Mouse (Mus musculus) CH12.LX (cell line): ENCODE measurements around the gene Borcs8.

Source experiments
- CTCF ChIP-seq, 2 experiments: IDR thresholded peaks in 1 of 2; conservative IDR thresholded peaks in 1 of 2; 2 replicates each; pipeline ENCODE4 v1.5.1; 2011 to 2012; ENCODE audit warnings: low read depth in 2 of 2, low read length in 2 of 2, improper control_type of control experiment in 1 of 2, inconsistent platforms in 1 of 2, mild to moderate bottlenecking in 1 of 2, moderate library complexity in 1 of 2
- EP300 ChIP-seq: IDR thresholded peaks from 2 replicates; pipeline ENCODE4 v1.6.1; 2011; ENCODE audit warnings: low read length, improper control_type of control experiment
- SIN3A ChIP-seq: IDR thresholded peaks from 2 replicates; pipeline ENCODE4 v1.6.1; 2012; ENCODE audit warnings: low read length, improper control_type of control experiment, inconsistent platforms

DNA sequence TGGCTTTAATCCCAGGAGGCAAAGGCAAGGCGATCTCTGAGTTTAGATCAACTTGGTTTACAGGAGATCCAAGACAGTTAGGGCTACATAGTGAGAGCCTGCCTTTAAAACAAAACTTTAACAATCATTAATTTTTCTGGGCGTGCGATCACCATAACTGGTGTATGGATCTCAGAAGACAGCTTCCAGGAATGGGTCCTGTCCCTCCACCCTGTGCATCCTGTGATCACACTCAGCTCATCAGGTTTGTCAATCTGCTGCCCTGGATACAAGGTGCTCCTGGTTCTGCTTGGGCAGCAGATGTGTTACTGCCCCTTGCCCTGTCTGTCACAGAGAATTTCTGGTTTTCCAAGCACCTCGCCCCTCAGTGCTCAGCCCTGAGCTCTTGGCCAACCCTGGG, 19.9 kb downstream of the Borcs8 start:
- TF ChIP-seq SIN3A, result no peak
- no peak for TF ChIP-seq EP300
- no peak for TF ChIP-seq CTCF (conservative IDR thresholded peaks at IDR 0.05 in 1 of 2, IDR thresholded peaks at IDR 0.05 in 1 of 2; ENCODE audit: low read depth in 2 of 2, low read length in 2 of 2)
